Mouse (Mus musculus) layer of hippocampus, adult 2 months (tissue): ENCODE measurements around the gene Anapc11. TPM values are rescaled to one million over a fixed set of nuclear protein-coding genes. Genes with fewer than 3 reads are reported as not detected.

Experiments
- DNase-seq, 2 experiments: peaks; one replicate each; pipeline ENCODE4 v3.0.0; 2022; ENCODE audit warnings: low spot score in 2 of 2
- H3K27ac ChIP-seq: fragments of 200-600 bp; 2 replicates; pipeline ENCODE4 v1.8.1; 2022
- H3K4me3 ChIP-seq: fragments of 200-600 bp; 2 replicates; pipeline ENCODE4 v1.8.1; 2022; ENCODE audit warnings: mild to moderate bottlenecking
- CTCF ChIP-seq: fragments of 200-600 bp; conservative IDR thresholded peaks from 2 replicates; pipeline ENCODE4 v1.8.1; 2022; ENCODE audit warnings: antibody characterized with exemption, mild to moderate bottlenecking, moderate library complexity
- total RNA-seq, 2 experiments: library from RNA; stranded (reverse); gene quantifications; 2 replicates each; pipeline ENCODE4 v1.2.3; 2021

Gene Anapc11
- total RNA-seq, 2 experiments from 2014 or later: 87.1 to 89.6 TPM

DNA sequence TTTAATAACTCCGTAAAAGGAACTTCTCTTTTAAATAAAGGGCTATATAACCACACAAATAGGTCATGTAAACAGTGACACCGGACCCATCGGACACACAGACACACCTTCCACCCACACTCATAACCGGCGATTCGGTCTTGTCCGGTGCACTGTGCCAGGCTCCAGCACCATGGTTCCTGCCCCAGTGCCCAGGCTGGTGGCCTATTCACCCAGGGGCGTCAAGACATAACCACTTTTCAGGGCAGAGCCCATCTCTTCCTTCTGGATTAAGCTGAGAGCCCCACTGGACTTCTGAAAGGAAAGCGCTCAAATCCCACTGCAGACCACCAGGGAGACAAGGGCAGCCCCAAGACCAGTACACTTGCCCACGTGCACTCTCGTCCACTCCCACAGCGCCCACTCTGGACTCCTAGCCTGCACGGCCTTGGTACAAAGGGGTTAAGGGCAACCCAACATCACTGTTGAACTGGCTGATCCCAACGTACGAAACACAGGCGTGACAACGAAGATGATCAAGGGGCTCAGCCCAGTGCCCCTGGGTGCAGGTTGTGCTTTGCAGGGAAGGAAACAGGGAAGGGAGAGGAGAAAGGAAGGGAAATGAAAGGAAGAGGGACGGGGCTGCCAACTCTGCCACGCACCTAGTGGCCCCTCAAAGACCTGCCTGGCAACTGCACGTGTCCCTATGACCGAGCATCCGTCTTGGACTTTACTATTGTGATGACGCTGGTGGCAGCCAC is 30.6 kb downstream of the Anapc11 start:
- TF ChIP-seq CTCF: no peak
- Histone ChIP-seq H3K4me3 (no peak overlapping the region), H3K27ac (no peak overlapping the region)
- no peak for DNase-seq

DNA sequence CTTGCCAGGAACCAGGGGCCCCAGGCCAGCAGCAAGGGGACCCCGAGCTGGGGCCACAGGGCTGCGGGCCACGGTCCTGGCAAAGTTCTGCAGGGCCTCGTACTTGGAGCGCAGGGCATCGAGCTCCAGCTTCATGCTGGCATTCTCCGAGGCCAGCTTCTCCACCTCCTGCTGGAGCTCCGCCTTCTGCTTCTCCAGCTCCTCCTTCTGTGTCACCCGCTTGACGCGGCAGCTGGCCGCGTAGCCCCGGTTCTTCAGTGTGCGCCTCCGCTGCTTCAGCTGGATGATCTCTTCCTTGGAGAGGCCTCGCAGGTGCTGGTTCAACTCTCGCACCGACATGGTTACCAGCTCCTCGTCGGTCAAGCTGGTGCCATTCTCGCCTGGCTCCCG is 31.1 kb downstream of the Anapc11 start:
- no peak for TF ChIP-seq CTCF
- H3K4me3 ChIP-seq: peak overlapping the region; percentile 19; the same call in 1 of the 2 replicates
- peak overlapping the region; percentile 73 for H3K27ac ChIP-seq
- DNase-seq: no peak

DNA sequence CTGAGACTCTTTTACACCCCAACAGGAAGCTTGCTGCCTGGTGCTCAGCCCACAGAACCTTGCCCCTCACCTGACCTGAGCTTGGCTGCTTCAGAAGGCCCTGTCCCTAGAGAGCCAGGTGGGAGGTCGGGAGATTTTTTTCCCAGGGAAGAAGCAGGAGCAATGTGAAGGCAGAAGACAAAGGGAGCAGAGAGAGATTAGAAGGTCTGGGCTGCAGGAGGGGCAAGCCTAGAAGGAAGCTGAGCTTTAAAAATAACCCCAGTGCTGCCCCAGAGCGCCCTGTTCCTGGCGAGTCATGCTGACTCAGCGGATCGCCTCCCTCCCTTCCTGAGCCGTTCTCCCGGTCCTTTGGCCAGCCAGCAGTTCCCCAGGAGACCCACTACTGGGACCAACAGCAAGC is 31.7 kb downstream of the Anapc11 start:
- H3K27ac ChIP-seq: peak overlapping the region; percentile 73

DNA sequence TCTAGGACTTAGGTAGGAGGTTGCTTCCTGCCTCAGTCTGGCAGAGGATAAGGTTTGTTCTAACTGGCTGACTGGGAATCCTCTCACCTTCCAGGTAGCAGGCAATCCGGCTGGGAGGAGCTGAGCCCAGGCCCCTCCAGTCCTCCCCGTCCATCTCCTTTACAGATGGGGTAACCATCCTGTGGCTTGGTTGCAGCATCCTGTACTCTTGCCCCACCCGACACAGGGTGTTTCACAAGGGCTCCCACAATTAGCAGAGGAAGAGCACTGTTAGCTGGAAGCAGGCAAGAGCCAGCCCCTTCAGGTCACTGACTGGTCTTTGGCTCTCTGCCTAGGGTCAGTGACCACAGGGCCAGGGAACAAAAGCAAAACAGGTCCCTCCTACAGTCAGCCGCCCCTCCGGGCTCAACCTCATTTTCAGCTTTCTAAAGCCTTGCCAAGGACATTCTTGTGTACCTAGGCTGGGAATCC is 32.2 kb downstream of the Anapc11 start:
- peak overlapping the region; percentile 73 for H3K27ac ChIP-seq
- DNase-seq: no peak
- no peak for TF ChIP-seq CTCF
- no peak overlapping the region for H3K4me3 ChIP-seq

More for the DNA sequence above, 31.7 kb downstream of the Anapc11 start:
- TF ChIP-seq CTCF: no peak
- H3K4me3 ChIP-seq: no peak overlapping the region; the same call in 1 of the 2 replicates
- DNase-seq: no peak

DNA sequence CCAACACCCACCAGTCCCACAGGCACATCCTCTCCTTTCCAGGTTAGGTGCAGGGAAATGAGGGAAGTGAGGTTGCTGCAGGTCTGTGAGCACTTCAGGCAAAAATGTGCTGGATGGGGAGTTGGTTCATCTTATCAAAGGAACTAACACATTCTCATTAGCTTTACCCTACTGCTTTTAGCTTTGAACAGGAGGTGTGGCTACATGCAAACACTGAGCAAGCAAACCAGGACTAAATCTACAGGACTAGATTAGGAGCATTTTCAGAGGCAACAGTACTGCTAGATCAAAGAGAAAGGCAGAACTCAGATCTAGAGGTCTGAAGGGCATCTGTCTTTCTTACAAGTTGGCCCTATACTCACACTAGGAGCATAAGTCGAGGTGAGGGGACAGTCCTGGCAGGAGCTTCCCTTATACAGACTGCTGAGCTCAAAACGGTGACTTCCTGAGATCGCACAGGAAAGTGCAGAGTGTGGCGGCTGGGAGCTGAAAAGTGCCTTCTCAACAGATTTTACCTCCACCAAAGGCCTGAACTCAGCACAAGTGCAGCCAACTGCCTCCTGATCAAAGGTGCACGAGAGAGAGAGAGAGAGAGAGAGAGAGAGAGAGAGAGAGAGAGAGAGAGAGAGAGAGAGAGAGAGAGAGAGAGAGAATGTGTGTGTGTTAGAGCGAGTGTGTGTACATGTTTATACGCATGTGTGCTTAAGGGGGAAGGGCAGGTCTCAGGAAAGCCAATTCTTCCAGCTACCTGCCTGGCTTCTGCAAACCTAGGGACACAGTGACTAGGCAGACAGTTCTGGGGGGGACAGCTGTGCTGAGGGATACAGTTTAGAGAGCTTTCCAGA is 32.9 kb downstream of the Anapc11 start:
- no peak for TF ChIP-seq CTCF
- Histone ChIP-seq H3K4me3 (no peak overlapping the region), H3K27ac (peak overlapping the region; percentile 73)
- no peak for DNase-seq

DNA sequence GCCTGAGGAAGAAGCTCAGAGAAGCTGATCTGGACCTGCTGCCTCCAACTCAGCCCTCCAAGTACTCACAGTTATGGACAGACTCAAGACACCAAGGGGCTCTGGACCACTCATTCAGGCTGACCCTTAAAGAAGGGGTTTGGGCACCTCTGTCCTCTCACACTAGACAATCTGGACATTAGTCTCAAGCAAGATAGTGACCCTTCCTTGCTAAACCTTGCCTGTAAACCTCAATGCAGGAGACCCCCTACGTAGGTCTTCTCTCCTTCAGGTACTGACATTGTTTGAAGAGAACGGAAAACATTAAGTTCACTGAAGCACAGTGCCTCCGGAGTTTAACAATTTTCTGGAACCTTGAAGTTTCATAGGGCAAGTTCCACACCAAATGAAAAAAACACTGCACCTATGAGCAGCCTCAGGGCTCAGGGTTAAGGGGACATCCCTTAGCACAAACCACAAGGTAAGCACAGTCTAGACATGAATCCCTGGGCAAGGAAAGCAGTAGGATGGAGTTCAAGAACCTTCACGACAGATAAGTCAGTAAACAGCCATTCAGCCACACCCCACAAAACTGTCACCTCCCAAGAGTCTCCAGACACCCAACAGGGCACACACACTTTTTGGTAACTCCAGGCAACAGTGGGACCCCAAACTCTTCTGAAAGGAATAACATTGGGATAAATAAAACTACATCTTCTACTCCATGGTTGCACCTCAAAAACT is 33.7 kb downstream of the Anapc11 start:
- Histone ChIP-seq H3K4me3 (peak overlapping the region; percentile 88), H3K27ac (peak overlapping the region; percentile 95)
- DNase-seq: no peak
- no peak for TF ChIP-seq CTCF

DNA sequence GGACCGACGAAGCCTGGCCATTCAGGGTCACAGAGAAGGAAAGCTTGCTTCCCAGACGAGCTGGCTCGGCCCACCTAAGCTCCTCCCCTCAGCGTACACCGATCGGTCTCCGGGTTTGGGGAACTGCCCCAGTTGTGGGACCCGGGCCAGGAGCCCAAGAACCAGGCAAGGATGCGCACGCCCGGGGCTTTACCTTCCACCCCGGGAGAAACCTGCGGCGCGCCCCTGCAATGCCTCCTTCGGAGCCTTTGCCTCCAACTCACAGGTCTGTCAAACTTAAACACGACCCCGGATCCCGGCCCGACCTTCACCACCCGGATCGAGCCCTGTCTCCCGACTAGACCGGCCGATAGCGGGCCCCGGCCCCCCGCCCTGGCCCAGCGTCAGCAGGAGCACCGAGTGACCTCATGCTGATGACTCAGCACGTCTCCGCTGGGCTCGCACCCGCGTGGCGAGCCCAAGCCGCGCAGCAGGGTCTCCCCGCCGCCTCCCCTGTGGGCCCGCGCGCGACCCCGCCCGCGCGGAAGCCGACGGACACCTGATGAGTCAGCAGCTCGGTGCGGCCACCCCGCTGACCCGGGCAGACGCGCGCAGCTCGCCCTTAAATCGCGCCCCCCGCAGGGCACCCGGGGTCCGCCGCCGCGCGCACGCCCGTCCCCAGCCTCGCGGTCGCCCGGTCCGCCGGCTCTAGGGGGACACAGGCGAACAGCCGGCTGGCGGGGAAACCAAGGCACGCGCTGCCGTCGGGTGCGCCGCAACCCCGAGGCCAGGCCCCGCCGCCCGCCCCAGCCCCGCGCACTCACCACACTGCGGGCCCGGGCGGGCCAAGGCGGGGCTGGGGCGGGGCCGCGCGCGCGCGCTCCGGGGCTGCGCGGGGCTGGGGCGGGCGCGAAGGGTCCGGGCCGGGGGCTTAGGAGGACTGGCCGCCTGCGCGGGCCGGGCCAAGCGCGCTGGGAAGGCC is 34.6 kb downstream of the Anapc11 start:
- H3K27ac ChIP-seq: peak overlapping the region; percentile 95
- peak overlapping the region; percentile 88 for H3K4me3 ChIP-seq
- peak; percentile 44 to 58 for DNase-seq
- no peak; the same call in none of the 2 replicates for TF ChIP-seq CTCF

DNA sequence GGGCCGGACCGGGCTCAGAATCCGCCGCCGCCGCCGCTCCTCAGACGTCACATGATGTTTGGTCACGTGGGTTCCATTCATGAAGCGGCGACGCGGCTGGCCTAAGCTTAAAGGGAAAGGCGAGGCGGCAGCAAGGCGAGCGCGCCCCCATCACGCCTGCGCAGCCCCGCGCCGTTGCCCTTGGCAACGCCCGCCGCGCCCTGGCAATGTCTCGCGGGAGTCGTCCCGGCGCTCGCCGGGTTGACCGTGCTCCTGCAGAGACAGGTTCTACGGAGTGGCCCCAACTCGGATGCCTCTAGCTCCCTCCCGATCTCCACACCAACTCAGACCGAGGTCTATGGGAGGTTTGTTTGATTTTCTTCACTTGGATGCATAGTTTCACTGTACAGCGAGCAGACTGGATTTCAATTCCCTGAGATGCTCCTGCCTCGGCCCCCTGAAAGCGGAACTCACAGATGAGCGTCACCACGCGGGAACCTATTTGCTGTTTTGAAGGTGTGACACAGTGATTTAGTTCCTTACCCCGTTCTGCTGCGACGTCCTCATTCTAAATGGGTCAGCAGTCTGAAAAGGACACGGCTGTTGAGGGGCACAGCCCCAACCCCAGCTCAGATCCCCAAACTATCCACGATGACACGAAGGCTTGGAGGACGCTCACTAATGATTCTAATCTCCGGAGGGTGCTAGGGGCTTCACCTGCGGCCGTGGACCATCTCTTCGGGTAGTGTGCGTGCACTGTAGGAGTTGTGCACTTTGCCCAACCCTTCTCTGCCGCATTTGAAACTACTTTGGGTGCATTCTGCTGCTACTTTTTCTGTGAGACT is 35.5 kb downstream of the Anapc11 start, which contains the start of gene Mafg:
Gene Mafg, minus strand, starts transcription at position 81 of the 824 bp plus-strand sequence.
- Histone ChIP-seq H3K4me3 (peak within 1 kb of the TSS; percentile 88), H3K27ac (peak within 1 kb of the TSS; percentile 95)
- DNase-seq: peak; percentile 92 to 93
- TF ChIP-seq CTCF: no peak

DNA sequence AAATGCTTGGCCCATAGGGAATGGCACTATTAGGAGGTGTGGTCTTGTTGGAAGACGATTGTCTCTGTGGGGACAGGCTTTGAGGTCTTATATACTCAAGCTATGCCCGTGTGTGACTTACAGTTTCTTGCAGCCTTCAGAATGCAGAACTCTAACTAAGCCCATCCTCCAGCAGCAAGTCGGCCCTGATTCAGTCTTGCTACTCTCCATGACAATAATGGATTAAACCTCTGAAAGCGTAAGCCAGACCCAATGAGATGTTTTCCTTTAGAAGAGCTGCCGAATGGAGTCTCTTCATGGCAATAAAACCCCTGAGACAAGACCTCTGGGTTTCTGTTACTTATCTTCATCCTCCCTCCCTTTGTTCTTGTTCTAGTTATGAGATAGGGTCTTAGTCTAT is 36.6 kb downstream of the Anapc11 start:
- TF ChIP-seq CTCF: no peak
- no peak for DNase-seq
- no peak overlapping the region for H3K4me3 ChIP-seq
- H3K27ac ChIP-seq: no peak overlapping the region

DNA sequence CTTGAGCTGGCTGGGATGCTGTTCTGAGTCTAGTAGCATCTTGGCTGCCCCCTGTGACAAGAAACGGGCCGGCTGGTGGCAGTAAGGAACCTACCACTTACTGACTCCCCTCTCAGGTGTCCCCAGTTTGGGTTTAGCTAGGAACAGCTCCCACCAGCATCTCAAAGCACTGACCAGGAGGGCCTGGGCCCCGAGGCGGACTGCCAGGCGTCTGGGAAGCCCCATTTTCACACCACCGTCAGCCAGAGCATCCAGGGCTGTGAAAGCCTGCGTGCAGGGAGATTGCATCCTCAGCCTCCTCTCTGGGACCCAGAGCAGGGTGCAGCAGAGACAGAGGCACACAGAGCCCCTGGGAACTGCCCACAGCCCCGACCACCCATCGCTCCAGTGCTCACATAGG is 43.0 kb downstream of the Anapc11 start:
- no peak for DNase-seq
- Histone ChIP-seq H3K27ac (no peak overlapping the region), H3K4me3 (no peak overlapping the region)
- TF ChIP-seq CTCF: no peak

DNA sequence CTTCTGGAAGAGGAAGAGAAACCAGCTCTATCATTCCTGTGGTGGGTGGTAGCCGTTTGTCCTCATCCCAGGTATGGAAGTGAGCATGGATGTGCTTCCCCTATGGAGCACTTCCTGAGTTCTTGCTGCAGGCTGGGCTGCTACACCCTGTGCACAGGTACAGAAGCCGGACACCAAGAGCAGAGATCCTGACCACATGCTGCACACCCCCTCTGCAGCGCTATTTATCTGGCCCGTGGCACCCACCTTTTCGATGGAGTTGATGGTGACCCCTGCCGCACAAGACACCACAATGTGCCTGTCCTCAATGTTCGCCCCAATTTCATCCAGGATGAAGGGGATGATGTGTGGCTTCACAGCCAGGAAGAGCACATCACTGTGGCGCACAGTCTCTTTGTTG is 43.6 kb downstream of the Anapc11 start:
- Histone ChIP-seq H3K4me3 (no peak overlapping the region), H3K27ac (no peak overlapping the region)
- DNase-seq: no peak
- no peak for TF ChIP-seq CTCF
